Mouse (Mus musculus) stomach, adult 2 months (tissue): Measurements from ENCODE around the gene Snrpb2. TPM values are rescaled to one million over a fixed set of nuclear protein-coding genes. Genes with fewer than 3 reads are reported as not detected.

Experiments used
- polyA plus RNA-seq: library from polyadenylated mRNA; depleted of rRNA; stranded (reverse); fragments of >200 nt; gene quantifications from 2 replicates; pipeline ENCODE4 v1.2.3, GENCODE M21; 2012; rRNA removed

The Snrpb2 gene
- 0.27 and 0.49 TPM in 2 replicates for polyA plus RNA-seq

GRCm38 (mm10) chr2:143062812-143063792 is at the start of gene Snrpb2:
Gene Snrpb2 (plus strand): TSS chr2:143063039.

GRCm38 (mm10) chr2:143078198-143078851 is 15.5 kb downstream of the Snrpb2 start, which contains the start of gene Otor:
Gene Otor (plus strand): TSS chr2:143078473.

Other genes starting within 250 kb of the Snrpb2 start
- 6.3 and 7.1 TPM in 2 replicates for gene Kif16b, start 161.5 kb upstream of the Snrpb2 start, polyA plus RNA-seq
- gene Otor, start 15.4 kb downstream of the Snrpb2 start, polyA plus RNA-seq, result not detected in 2 replicates